Mouse (Mus musculus) natural killer cell, adult 2 months (primary cell): ENCODE data around the gene Taar8c.
"Not testable (repeated sequence)": the region's sequence is repeated elsewhere in the genome, so short reads cannot be mapped to it uniquely, and the experiment has no call there.

Experiments
- DNase-seq, 2 experiments: peaks; one replicate each; pipeline ENCODE4 v3.0.0; 2022; ENCODE audit warnings: low spot score in 2 of 2

The Taar8c gene

DNA sequence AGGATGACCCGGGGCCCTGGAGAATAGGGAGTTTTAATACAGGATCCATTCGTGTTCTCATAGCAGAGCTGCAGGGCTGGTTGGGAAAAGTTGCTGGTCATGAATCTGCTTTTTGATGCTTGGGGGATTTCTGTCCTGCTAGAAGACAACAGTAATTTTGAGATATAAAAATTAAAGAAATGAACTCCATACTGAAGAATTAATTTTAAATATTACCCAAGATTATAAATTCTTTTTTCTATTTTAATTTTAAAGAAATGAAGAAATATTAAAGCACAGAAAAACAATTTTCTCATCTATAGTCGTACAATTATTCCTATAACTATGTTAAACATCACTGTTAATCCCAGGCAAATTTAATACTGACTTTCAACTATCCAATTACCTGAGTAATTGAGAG, at the start of gene Taar8c:
TSS of gene Taar8c (minus strand) at position 101 of the 400 bp plus-strand sequence.
- DNase-seq = not testable (repeated sequence)

DNA sequence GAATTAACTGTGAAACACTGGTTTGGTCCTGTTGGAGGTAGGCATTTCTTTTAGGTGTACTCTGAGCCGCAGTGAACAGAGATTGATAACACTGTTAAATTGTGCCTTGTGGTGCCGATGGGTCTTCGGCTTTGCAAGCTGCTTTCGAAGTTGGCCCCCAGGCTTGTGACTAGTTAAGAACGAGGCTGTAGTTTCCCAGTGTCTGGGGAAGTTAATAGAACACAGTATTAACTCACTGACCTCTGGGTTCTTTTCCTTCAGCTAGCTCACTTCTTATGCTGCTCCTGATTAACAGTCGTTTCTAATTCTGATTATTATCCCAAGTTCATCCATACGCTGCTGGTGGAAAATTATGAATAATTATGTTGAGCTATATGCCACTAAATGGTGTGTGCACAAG, 48.4 kb upstream of the Taar8c start:
- DNase-seq = no peak

DNA sequence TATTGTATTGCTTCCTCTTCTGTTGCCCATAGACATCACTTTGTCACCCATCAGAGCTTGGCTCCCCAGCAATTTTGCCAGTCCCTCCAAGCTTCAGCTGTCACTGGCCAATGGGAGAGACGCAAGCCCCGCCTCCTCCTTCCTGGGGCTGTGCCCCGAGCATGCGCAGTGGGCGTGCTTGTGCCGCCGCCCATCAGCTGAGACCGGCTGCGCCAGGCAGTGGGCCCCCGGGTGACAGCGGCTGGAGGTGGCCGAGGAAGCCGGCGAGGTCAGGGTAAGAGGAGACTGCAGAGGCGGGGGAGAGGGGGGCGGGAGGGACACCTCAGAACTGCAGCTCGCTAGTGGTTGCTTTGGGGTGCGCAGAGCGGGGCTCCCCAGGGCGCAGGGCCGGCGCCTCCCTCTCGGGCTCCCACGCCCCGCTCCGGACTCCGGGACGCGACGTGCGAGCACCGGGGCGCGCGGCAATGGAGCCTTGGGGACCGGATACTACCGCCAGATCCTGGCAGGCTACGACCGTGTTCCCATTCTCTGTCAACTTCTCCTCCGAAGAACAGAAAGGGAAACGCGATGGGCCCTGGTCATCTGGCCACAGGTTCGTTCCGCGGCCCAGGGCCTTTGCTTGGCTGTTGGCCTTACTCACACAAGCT, 47.5 kb upstream of the Taar8c start, which contains the start of gene Stx7:
TSS of gene Stx7 (plus strand) at position 168 of the 647 bp plus-strand sequence.
- peak; percentile 89 to 92 for DNase-seq

DNA sequence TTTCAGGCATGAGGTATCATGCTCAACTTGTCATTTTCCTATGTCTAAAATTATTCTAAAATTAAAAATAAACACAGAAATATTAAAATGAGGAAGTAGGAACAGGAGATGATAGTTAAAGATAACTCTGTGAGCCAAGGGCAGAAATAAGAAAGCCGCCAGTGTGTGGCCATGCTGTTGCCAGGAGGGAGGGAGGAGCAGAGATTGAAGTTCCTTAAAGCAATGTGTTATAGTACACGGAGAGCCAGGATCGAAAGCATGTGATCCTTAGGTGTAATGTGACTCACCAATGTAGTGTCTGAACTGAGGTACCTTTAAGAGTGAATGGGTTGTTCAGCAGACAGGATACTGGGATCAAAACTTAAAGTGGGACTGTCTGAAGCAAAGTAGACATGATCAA, 41.0 kb upstream of the Taar8c start:
- DNase-seq = no peak

DNA sequence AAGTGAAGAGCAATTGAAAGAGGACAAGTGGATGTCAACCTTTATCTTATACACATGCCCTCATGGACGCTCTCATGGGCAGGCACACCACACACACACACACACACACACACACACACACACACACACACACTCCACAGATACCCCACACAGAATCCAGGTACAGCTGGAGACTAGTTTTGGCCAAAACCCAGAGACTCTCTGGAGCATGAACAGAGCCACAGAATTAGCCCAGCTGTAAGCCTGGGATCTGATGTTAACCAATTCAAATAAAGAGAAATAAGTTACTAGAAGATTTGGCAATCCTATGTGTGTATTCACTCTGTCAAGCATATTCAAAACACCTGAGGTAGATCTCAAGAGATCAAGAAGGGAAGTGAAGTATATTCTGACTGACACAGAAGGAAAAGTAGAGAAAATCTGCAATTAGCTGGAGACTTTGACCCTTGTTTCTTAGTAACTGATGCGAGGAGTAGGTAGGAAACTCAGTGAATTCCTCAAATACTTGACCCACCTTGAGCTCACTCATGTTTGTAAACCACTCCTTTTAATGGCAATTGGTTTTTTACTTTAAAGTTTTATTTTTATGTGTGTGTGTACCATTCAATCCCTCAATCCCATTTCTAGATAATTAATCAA, 37.0 kb upstream of the Taar8c start:
- no peak for DNase-seq

DNA sequence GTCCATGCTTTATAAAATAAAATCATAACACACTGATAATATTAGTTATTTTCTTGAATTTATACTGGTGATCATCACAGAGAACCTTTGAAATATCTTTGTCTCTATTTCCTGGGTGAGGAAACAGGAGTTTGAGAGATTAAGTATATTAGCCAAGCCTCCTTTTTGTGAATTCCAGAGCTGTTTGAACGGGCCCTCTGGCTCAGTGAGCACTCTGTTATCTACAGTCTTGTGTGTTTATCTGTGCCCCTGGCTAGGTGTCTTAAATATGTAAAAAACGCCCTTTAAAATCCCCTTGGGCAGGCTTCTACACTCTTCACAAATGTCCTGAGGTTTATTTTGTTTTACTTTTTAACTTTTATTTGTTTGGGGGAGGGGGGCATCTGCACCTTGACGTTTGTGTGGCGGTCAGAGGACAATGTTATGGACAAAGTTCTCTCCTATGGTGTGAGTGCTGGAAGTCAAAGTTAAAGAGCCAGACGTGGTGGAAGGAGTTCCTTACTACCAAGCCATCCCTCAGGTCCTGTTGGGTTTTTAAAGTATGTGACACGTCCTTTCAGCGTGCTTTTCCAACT, 32.4 kb upstream of the Taar8c start:
- no peak for DNase-seq

DNA sequence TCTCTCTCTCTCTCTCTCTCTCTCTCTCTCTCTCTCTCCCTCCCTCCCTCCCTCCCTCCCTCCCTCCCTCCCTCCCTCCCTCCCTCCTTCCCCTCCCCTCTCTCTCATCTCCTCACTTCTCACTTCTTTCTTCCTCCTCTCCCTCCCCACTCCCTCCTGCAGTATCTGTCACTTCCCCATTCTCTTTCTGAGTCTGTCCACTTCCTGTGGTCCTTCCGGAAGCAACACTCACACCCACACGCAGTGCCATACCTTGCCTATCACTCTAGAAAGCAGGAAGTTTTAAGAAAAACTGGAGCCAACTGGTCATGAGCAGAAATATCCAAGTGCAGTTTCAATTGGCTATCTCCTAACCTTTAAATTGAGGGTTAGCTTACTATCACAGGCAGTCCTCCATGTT, 31.4 kb upstream of the Taar8c start:
- DNase-seq = peak in 1 of 2 experiments; percentile 9

DNA sequence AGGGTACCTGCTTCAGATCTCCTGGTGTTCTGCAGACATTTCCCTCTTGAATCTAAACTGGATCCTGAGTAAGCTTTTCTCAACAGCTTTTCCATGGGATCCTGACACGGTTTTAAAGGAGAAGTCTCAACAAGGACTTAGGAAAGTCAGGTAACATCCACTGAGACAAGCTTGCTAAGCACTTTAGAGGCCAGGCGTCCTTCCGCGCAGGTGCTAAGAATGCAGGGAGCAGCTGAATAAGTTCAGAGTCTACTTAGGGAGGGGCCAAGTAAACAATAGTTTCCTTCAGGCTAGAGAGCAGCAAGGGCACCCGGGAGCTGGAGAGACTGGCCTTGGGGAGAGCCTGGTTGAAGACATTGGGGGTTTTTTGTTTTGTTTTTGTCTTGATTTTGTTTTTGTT, 30.6 kb upstream of the Taar8c start:
- DNase-seq = no peak

DNA sequence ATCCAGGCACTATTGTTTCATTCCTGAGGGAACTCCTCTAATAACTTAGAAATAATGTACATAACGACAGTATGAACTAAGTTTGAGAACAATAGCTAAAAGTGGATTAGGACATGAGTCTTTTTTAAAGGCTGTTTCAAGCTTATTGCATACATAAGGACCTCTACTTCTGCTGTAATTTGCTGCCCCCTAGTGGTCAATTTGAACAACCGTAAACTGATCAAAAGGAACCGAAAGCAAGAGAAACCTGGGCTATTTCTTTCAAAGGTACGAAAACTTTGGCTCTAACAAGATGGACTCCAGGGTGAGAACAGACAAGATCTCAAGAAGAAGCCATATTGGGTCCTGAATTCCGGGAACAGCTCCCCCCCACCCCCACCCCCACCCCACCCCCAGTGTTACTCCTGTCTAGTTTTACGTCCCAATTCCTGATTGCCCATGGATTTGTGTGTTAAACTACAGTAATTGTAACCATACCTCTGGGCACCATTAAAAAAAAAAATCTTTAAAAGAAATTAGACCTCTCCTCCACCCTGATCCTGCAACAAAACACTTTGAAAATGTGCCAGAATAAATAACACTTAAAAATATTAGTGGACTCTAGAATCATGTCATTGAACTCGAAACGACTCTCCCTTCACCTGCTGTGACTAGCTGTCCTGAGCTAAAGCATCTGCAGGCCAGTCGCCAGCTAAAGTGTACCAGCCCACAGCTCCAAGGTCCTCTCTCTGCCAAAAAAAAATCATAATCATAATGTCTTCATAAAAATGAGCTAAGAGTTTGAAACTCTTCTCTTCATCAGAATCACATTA, 29.9 kb upstream of the Taar8c start:
- DNase-seq = peak; percentile 71 to 76

DNA sequence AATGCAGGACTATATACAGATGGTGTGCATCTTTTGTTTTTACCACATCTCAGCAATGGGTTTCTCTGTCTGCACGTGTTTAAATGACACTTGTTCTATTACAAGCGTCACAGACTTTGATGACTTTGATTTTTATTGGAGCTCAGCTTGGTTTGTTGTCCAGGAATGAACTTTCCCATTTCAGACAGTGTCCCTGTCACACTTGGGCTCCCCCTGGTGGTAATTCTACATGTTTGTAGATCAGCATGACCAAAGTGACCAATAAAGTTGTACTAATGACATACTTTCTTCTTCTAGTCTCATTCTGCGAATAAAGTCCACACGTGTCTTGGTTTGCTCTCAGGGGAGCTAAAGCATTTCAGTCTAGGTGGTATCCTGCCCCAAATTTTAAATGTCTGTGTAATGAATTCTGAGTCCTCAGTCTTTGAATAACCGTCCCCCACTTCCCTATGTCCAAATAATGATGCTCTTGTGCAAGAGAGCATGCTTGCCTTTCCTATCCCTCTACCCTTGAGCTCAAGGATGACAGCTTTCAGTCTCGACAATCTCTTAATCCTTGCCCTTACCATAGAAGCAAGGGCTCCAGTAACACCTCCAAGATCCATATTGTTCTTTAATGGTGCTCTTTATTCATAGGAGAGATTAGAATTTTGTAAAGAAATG, 9.5 kb upstream of the Taar8c start:
- DNase-seq = peak in 1 of 2 experiments; percentile 24

DNA sequence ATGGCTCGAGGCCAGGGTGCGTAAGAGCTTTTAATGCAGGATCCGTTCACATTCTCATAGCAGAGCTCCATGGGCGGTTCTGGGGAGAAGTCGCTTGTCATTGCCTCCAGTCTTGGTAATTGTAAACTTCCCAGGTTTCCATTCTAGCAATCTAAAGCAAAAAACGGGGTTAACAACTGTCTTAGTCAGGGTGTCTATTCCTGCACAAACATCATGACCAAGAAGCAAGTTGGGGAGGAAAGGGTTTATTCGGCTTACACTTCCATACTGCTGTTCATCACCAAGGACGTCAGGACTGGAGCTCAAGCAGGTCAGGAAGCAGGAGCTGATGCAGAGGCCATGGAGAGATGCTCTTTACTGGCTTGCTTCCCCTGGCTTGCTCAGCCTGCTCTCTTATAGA, 7.7 kb upstream of the Taar8c start, which contains the start of gene Taar9:
TSS of gene Taar9 (minus strand) at position 101 of the 400 bp plus-strand sequence.
- DNase-seq = not testable (repeated sequence)

DNA sequence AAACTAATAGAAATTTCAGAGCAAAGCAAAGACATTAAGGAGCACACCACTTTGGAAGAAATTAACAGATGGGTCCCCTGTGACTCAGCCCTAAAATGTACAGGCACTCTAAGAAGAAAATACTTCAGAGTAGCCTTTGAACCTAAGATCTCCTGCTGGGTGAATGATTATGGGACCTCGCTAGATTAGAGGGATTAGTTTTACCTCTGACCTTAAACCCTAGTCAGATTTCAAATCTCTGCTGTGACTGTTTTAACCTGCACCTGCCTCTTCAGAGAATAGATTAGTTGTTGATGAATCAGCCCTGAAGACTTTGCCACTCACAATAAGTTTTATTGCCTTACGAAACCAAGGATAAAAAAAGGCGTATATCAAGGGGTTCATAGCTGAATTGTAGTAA, 6.5 kb upstream of the Taar8c start:
- DNase-seq = no peak

DNA sequence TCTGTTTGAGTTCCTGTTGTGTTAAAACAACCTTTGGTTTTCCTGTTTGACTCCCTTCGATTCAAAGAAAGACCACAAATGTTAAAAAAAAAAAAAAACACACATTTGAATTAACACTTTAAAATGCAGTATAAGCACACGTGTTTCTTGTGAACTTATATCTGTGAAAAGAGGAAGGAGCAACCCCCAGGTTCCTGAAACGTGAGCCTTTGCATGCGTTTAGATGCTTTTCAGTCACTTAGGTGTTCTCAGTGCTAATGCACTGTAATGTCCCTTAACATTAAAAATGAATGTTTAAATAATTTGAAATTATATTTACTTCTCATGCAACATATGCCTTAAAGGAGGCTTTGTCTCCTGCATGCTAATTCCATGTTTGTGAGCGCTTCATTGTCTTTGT, 6.0 kb upstream of the Taar8c start:
- no peak for DNase-seq

DNA sequence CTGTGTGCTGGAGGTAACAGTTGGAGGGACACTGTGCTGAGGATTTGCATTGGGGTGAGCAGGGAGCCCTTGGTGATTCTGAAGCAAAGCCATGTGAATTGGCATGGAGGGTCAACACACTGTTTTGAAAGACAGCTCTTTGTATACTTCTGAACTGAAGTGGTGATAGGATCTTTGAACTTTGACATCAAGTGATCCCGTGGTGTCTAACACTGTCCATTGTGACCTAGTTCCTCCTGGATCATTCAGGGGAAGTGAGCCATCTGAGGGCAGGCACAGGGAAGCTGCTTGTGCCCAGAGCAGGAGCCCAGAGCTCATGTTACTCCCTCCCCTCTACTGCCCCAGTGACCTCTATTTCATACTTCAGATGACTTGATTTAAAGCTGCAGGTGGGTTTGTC, 1.6 kb upstream of the Taar8c start:
- DNase-seq = not testable (repeated sequence)

DNA sequence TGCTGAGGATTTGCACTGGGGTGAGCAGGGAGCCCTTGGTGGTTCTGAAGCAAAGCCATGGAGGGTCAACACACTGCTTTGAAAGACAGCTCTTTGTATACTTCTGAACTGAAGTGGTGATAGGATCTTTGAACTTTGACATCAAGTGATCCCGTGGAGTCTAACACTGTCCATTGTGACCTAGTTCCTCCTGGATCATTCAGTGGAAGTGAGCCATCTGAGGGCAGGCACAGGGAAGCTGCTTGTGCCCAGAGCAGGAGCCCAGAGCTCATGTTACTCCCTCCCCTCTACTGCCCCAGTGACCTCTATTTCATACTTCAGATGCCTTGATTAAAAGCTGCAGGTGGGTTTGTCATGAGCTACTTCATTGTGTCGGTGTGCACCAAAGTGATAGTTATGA, 4.7 kb downstream of the Taar8c start:
- not testable (repeated sequence) for DNase-seq

DNA sequence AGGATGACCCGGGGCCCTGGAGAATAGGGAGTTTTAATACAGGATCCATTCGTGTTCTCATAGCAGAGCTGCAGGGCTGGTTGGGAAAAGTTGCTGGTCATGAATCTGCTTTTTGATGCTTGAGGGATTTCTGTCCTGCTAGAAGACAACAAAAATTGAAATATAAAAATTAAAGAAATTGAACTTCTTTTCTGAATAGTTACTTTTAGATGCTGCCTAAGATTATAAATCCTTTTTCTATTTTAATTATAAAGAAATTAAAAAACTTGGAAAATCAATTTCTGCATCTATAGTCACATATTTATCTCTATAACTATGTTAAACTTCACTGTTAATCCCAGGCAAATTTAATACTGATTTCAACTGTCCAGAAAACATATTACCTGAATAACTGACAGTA, 9.5 kb downstream of the Taar8c start, which contains the start of gene Taar8b:
TSS of gene Taar8b (minus strand) at position 101 of the 400 bp plus-strand sequence.
- DNase-seq = no peak

DNA sequence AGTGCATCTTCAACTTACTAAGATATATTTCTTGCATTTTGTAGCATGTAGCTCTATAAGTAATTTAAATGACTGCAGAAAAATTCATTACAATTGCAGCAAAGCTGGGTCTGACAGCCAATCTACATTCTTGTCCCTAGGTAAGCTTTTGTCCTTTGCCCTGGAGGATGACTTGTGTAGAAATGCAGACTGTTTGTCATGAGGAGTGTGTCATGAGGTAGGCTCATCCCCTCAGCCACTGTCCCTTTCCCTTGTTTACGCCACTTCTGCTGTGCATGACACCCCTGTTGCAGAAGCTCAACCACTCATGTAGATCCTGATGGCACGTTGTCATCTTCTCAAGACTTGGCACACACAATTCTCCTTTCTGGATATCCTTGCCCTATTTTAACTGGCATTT, 14.5 kb downstream of the Taar8c start:
- DNase-seq = no peak

DNA sequence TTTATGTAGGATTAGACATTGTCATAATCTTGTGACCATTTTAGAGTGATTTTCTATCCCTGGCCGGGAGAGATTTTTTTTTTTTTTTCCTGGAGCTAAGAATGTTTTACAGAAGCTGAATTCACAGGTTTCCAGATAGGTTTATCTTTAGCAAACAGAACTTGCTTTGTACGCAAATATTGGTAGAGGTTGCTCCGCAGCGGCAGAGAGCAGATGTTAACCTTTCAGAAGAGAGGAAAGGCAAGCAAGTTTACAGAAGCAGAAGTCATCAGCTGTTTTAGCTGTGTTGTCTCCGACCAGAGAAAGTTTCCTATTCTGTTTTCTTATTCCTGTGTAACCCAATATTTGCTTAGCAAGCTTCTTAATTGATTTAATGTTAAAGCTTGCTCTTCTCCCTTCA, 15.2 kb downstream of the Taar8c start:
- no peak for DNase-seq

DNA sequence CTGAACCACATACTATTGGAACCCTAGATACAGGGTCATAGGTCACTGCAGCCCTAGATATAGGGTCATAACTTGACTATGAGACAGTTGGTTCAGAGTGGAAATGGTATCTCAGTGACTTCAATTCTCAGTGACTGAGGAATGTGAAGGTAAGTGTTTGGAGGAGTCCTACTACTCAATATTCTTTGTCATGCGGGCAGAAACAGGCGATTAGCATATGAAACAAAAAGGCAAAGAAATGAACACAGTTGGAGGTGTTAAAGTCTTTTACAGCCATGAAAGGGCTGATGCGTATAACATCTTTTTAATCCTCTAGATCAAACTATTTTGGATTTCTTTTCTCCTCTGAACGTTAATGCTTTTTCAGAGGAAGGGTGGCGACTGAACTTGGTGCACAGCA, 15.8 kb downstream of the Taar8c start:
- DNase-seq = no peak

DNA sequence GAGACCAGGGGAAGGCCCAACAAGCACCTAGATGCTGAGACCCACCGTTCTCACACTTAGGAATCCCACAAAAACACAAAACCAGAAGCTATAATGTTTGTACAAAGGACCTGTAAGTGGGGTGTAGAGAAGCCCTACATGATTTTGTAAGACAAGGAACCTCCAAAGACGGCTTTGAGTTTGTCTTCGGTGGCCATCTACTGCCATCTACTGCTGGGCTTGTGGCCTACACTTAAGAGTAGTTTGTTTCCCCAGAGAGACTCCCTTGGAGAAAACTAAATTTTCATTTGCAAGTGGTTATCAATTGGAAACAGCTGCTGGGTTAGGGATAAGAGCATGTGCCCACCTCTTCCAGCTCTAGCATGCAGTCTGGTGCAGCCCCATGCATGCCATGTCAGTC, 21.5 kb downstream of the Taar8c start:
- DNase-seq = no peak

DNA sequence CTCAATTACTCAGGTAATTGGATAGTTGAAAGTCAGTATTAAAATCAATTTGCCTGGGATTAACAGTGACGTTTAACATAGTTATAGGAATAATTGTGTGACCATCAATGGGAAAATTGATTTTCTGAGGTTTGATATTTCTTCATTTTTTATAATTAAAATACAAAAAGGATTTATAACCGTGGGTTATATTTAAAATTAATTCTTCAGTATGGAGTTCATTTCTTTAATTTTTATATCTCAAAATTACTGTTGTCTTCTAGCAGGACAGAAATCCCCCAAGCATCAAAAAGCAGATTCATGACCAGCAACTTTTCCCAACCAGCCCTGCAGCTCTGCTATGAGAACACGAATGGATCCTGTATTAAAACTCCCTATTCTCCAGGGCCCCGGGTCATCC, 25.5 kb downstream of the Taar8c start, which contains the start of gene Taar8a:
TSS of gene Taar8a (plus strand) at position 301 of the 400 bp plus-strand sequence.
- DNase-seq = not testable (repeated sequence)
